Mouse (Mus musculus) frontal cortex, adult 2 months (tissue): ENCODE results near the gene Smtnl1. TPM values are rescaled to one million over a fixed set of nuclear protein-coding genes. Genes with fewer than 3 reads are reported as not detected.

Experiments
- DNase-seq, 2 experiments: peaks; one replicate each; pipeline ENCODE4 v3.0.0; 2022; ENCODE audit warnings: low spot score in 1 of 2; ENCODE audit errors: extremely low spot score in 1 of 2
- polyA plus RNA-seq: library from polyadenylated mRNA; depleted of rRNA; stranded (reverse); fragments of >200 nt; gene quantifications from 2 replicates; pipeline ENCODE4 v1.2.3, GENCODE M21; 2012; rRNA removed

Smtnl1 gene
- not detected in 2 replicates for polyA plus RNA-seq

DNA sequence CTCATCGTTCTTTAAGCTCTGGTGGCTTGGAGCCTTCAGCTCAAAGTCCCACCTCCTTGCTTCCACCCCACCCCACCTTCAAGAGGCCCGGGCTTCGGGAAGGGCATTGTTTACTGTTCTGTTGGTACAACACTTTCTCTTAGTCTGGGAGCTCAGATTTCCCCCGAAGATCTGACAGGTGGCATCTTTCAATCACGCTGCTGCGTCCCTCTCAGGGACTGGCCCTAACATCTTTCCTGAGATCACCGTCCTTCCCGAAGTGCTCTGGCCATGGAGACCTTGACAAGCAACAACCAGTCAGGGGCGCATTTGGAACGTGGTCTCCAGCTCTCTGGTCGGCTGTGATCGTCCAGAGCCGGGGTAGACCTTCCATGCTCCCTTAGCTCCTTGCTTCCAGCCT, at the start of gene Smtnl1:
Gene Smtnl1, minus strand, starts transcription at position 101 of the 400 bp plus-strand sequence.
- no peak for DNase-seq

DNA sequence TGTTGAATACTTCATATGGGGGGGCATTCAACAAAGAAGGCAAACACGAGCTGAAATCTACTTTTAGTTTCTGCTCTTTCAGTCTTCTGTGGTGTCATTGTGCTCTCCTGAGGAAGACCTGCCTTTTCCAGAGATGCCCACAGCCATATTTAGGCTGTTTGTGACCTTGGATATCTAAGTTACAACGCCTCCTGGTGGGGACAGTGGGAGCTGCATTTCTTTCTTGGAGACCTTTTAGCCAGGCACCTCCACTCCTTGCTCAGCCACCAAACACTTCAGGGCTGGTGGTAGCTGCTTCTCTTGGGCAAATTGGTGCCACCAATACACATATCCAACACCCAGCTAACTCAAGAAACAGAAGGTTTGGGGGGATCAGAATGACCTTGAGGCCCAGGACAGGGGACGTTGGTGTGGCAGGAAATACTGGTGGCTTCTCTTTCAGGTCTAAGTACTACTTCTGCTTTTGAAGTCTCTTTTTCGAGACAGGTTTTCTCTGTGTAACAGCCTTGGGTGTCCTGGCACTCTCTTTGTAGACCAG, 48.2 kb upstream of the Smtnl1 start:
- DNase-seq: no peak

DNA sequence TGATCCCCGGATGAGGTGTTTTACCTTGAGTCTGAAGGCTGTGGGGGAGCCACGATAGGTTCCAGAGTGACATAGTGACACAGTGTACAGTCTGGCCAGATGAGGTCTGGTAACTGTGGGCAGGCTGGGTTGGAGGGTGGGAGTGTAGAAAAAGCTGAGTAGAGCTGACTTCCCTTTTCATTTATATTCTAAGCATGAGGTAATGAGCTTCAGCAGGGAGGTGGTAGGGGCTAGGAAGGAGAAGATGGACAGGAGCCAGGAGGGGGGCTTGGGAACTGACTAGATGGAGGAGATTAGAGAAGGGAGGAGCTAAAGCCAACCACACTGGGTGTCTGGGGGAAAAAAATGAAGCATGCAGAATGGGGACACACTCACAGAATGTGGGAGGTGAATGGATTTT, 46.5 kb upstream of the Smtnl1 start:
- no peak for DNase-seq

DNA sequence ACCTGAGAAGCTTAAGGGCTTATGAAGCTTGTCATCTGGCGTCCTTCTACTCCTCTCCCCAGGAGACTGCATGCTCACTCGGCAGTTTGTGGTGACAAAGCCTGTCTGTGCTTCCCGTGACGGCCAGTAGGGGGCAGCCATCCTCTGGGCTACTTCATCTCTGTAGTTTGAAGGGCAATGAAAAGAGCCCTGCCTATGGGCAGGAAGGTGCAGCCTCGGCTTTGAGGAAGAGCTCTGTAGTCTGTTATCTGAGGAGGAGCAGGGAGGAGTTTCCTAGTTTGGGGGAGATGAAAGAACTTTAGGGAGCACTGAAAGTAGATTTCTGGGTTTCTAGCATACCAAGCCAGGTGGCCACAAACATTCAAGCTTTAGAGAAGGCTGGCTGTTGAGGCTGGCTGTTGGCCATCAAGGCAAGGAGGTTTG, 46.1 kb upstream of the Smtnl1 start:
- peak; percentile 61 to 85 for DNase-seq

DNA sequence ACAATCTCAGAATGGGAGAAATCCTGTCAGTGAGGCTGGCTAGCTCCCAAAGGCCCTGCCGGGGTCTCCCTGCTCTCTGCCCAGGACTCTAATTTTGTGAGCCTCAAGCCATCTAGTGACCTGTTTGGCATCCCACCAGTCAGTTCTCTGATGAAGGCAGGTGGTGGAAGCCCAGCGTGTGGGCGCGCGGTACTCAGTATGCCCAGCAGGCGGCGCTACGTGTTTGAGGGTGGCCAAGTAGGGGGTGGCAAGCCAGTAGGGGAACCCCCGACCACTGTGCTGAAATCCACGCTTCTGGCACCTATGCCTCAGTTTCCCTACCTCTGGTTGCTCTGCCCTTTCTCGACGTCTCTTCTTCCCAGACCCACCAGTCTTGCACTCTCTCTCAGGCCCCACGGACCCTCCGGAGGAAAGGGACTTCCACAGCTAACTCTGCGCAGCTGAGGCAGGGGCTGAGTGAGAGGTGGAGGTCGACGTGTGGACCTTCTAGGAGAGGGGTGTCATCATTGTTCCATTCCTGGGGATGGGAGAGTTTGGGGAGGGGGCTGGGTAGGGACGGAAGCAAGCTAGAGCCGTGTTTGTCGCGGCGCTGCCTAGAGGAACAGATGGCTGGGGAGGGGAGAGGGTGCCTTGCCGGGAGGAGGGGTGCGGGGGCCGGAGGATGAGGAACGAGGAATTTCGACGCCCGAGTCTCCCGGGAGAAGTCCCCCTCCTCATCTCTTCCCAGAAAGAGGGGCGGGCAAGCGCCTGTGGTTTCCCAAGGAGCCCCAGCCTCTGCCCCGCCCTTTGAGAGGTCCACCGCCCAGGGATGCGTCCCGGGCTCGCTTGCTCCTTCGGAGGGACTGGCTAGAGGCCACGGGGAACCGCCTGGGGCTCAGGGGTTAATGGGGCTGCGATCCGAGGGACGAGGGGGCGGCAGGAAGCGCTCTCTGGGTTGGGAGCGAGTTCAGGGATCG, 43.4 kb upstream of the Smtnl1 start:
- peak in 1 of 2 experiments; percentile 81 for DNase-seq

DNA sequence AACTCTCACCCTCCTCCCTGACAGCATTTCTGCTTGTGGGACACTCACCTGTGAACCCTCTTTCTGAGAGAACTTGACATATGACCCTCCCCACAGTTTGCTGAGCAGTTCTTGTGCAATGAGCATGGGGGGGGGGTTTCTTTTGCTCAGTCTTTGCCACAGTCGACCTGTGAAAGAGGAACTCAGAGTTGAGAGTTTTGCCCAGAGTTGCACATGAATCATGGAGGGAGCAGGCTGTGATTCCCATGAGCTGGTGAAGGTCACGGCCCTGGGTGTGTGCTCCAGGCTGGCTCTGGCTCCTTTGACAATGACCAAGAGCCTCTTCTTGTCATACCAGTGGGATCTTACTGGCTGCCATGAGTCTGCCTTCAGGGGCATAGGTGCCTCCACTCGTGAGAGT, 39.8 kb upstream of the Smtnl1 start:
- no peak for DNase-seq

DNA sequence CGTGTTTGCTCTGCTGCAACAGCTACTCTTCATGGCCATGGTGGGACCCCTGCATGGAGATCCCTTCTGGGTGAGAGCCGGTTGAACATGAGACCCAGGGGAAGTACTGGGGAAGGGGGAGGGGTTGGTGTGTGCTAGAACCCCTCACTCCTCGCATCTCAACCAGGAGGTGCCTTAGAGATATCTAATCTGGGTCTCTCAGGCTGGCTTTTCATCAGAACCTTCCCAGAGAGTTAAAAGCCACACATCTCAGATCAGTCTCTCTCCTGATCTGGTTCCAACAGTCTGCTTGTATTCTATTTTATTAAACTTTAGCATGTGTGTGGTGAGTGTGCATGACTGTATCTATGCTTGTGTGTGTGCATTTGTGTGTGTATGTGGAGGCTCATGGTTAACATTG, 39.0 kb upstream of the Smtnl1 start:
- DNase-seq: no peak

DNA sequence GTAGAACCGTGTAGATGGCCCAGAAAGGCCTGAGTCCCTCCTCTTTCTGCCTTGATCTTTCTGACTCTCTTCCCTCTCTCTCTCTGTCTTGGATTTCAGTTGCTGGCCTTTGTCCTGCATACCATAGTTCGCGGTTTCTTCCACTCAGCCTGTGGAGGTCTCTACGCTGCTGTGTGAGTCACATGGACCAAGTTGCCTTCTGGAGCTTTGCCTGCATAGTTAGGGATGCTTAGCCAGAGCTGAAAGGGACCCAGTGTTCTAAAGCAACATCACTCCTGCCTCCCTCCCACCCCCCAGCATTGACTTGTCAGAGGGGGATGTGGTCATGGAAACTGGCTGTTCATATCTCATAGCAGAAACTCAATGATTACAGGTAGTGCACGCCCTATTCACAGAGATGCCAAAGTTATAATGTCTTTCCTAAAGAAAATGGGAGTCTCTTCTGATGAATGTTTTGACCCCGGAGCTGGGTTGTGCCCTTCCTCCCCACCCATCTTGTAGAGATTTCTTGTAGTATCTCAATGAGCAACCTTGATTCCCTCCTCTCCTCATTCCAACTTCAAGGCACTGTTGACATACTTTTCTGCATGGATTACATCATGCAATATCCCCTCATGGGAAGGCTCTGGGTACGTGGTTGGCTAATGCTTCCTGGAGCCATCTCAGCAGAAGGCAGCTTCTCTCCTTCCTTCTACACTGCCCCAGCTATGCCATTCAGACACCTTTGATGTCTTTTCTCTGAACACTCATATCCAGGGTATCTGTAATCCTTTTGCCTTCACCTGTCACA, 37.7 kb upstream of the Smtnl1 start:
- DNase-seq: no peak

DNA sequence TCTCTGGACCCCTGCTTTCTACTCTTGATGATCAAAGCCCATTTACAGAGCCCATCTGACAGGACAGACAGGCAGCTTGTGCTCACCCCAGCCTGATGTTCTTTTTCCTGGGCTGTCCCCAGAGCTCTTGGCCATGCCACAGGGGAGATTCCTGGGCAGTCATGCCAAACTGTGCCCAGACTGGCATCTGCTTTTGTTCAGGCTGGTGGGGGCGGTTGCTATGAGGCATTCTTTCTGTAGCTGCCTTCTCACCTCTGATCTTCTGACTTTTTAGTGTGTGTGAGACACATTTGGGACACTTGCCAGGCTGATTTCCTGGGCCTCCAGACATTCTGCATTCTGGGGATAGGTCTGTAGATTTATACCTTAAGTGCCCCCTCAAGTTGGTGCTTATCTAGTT, 36.1 kb upstream of the Smtnl1 start:
- DNase-seq: no peak

DNA sequence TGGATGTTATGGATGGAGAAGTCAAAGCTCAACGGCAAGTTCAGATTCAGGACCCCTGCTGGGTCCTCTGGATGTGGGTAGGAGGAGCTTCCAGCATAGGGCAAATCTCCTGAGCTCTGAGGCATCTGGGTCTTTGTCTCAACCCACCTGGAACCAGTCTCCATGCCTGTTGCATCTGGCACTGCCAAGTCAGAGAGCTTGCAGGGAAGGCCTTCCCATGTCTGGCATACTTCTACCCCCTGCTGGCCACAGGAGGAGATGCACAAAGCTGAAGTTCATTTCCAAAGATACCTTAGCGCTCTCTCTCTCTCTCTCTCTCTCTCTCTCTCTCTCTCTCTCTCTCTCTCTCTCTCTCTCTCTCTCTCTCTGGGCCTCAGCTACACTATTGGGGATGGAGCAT, 33.3 kb upstream of the Smtnl1 start:
- DNase-seq: peak in 1 of 2 experiments; percentile 71

DNA sequence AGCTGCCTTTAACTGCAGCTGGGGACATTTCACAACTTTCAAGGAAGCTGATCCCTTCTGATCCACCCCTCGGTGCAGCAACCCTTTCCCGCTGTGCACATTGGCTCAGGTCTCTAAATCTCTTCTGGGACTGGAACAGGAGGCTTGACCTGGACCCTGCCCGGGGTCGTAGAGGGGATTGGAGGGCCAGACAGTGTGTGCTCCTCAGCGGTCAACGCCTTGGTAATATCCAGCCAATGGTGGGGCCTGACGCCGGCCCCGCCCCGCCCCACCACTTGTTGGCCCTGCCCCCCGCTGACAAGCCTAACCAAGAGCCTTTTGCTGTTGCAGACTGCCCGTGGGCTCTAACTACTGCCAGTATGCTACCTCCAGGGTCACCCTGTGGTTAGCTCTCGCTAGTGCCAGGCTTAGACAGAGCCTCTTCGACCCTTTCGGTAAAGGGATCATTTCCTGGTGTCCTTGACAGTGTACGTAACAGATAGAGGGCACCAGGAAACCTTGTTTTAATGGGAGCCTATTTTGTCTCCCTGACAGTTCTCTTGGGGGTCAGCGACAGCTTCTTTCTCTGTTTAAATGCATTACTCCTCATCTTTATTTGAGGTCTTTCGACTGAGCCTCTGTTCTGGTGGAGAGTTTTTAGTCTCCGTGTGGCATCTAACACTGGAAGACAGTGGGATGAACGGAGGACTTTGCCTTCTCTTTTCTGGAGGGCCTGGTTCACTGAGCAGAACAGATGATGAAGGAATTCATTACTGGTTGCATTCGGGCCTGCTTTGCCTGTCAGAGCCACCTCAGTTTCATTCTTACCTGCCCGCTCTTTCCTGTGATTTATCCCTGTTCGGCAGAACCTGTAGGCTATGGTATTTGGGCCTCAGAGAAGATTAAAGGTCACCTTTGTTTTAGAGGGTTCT, 28.9 kb upstream of the Smtnl1 start:
- DNase-seq: no peak

DNA sequence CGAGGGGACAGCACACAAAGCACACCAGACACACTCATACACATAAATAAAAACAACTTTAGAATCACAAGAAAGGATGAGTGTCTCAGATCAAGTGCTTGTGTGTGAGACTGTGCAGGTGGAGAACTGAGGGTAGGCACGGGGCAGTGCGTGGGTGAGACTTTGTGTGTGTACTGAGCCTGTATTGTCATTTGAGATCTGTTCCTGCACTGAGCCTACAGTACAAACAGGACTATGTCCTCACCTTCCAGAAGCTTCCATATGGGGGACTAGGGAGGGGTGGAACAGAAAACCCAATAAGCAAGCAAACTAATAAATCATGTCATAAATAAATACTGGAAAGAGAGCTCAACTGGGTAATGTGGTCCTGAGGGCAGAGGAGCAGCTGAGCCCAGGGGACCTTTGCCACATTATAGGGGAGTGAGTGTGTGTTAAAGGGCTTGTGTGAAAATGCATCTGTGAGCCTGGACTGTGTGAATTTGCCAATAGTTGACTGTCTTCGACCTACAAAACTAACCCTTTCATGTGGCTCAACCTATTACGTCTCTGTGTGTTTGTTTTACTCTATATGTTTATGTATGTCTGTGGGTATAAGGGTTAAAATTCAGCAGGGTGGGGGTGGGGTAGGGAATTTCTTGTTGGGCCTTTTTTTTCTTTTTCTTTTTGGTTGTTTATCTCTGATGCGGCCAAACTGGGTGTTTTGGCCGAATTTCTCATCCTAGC, 28.1 kb upstream of the Smtnl1 start:
- DNase-seq: no peak

DNA sequence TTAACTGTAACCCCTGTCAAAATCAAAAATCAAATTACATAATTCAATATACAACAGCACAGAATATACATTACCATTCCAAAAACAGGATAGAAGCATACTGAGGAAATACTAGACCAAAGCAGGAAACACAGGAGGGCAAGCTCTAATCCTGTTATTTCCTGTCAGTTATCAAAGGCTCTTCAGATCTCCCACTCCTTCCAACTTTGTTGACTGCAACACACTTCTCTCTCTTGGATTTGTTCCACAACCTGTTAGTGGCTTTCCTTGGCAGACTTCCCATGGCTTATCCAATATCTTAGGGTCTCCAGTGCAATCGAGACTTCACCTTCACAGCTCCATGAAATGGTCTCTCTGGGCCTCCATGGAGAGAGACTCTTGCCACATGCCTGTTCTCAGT, 22.8 kb upstream of the Smtnl1 start:
- no peak for DNase-seq

DNA sequence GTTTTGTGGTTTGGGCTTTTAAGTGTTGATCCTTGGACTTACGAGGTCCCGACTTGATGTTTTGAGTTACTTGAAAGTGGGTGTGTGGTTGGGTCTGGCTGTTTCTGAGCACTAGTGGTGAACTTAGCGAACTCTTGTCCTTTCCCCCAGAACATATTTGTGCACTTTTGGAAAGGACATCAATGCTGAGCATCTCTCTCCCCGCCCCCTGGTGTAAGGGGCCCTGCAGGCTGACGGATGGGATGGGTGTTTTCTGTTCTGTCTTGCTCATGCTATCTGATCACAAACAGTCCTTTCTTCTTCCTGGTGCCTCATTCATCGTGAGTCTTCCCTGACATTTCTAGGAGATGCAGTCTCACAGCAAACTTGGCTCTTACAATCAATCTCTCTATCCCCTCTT, 21.2 kb upstream of the Smtnl1 start:
- DNase-seq: no peak

DNA sequence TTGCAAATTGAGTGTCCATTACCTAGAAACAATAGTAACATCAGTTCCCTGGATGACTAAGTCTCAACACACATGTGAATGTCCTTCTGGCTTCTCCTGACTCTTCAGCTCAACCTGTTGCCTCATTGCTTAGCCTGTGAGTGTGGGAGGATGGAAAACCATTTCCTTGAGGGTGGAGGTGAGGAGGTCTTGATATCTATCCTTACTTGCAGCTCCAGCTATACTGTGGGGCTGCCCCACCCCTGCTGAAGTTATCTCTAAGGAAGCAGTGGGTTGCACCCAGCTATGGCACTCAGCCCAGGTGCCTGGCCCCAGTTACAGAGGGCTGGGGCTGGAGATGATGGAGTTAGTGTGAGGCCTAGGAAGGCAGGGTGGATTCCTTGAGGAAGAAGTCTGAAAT, 19.5 kb upstream of the Smtnl1 start:
- DNase-seq: no peak

DNA sequence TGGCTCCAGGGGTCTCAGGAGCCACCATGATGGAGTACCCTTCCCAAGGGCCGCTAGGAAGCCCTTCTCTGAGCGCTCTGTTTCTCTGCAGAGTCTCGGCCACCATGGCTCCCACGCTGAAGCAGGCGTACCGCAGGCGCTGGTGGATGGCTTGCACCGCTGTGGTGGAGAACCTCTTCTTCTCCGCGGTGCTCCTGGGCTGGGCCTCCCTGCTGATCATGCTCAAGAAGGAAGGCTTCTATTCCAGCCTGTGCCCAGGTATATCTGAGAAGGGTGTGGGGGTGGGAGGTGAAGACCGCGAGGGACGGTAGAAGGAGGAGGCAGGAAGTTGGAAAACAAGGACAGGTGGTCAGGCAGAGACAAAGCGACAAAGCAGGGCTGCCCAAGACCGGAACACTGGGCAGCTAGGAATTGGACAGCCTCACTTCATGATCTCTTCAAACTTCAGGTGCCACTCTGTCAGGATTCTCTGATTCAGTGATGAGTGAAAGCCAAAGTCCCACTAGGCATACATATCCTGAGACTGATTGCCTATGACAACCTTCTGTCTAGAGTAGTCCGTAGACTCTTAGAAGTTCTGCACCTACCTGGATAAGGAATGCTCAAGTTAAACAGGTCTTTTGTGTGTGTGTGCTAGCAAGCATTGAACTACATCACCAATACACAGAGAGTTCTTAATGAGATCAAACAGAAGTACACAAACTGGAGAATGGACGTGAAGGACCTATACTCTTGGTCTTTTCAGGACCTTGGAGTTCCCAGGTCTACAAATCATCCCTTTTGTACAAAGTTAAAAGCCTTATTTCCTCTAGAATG, 18.5 kb upstream of the Smtnl1 start:
- DNase-seq: no peak

DNA sequence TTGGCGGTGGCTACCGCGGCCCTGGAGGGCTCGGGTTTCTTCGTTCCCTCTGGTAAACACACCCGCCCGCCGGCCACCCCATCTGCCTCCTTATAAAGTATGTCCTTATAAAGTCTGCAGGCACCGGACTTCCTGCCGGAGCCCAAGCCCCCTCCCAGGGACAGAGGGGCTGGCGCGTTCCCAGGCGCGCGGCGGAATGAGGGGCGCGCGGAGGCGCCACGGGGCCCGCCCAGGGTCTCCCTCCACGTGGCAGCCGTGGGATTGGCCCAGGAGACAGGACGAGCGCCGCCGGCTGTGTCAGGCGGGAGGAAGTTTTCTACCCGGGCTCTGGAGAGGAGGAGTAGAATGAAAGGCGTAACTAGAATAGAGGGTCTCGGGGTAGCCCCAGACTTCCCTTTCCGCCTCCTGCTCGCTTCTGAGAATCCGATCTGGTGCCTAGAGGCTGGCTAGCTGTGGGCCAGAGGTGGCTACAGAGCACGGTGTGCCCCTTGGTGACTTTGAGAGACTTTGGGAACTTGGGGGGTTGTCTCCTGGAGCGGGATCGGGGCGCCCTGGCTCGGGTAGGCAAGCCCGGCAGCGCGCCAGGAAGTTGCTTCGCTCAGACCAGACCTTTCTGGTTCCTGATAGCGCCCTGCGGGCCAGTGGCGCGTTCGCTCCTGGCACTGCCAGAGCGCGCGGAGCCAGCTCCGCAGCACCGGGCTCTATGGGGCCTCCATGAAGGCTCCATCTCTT, 17.7 kb upstream of the Smtnl1 start:
- no peak for DNase-seq
